Mouse (Mus musculus) liver, adult 2 months (tissue): ENCODE measurements around the gene Pcsk2. TPM values are rescaled to one million over a fixed set of nuclear protein-coding genes. Genes with fewer than 3 reads are reported as not detected.

ENCODE experiments used
- DNase-seq: peaks from one replicate; pipeline ENCODE4 v3.0.0-alpha.2; 2011; ENCODE audit warnings: low read depth, low spot score; ENCODE audit errors: extremely low read depth
- H3K27ac ChIP-seq: fragments of 200-500 bp; replicated peaks from 2 replicates; pipeline ENCODE4 v1.5.1; 2012; ENCODE audit warnings: low read depth, mild to moderate bottlenecking, control low read depth, inconsistent platforms, low read length; ENCODE audit not compliant: insufficient read depth
- H3K27me3 ChIP-seq: fragments of 200-500 bp; 2 replicates; pipeline ENCODE4 v1.6.1; 2012; ENCODE audit warnings: mild to moderate bottlenecking, moderate library complexity, low read length, inconsistent platforms; ENCODE audit not compliant: control insufficient read depth, insufficient read depth
- H3K36me3 ChIP-seq: fragments of 200-500 bp; 2 replicates; pipeline ENCODE4 v1.6.1; 2012; ENCODE audit warnings: low read length, inconsistent platforms; ENCODE audit not compliant: control insufficient read depth, insufficient read depth
- H3K4me1 ChIP-seq: fragments of 200-500 bp; 2 replicates; pipeline ENCODE4 v1.6.1; 2011; ENCODE audit warnings: low read length; ENCODE audit not compliant: control insufficient read depth, insufficient read depth
- H3K4me3 ChIP-seq: fragments of 200-500 bp; 2 replicates; pipeline ENCODE4 v1.5.1; 2011; ENCODE audit warnings: low read depth, mild to moderate bottlenecking, control low read depth, low read length, moderate library complexity; ENCODE audit not compliant: insufficient read depth
- H3K79me2 ChIP-seq: fragments of 200-500 bp; 2 replicates; pipeline ENCODE4 v1.6.1; 2012; ENCODE audit warnings: inconsistent platforms, mild to moderate bottlenecking, low read length, moderate library complexity; ENCODE audit not compliant: control insufficient read depth, insufficient read depth
- H3K9ac ChIP-seq: fragments of 200-500 bp; 2 replicates; pipeline ENCODE4 v1.6.1; 2012; ENCODE audit warnings: low read depth, mild to moderate bottlenecking, control low read depth, inconsistent platforms, low read length
- CTCF ChIP-seq: fragments of 200-500 bp; IDR thresholded peaks from 2 replicates; pipeline ENCODE4 v1.5.1; 2011; ENCODE audit warnings: low read depth, low read length, control low read depth
- POLR2A ChIP-seq: fragments of 200-500 bp; IDR thresholded peaks from 2 replicates; pipeline ENCODE4 v1.6.1; 2011; ENCODE audit warnings: low read length, control low read depth; ENCODE audit not compliant: insufficient read depth; ENCODE audit errors: extremely low read depth
- WGBS: fragments of 180-500 bp; shearing (Covaris S2); methylation state at CpG from one replicate; pipeline ENCODE4 v1.1.7; 2018; 5-methylcytosine and 5-hydroxymethylcytosine counted together
- polyA plus RNA-seq: library from polyadenylated mRNA; depleted of rRNA; stranded (reverse); fragments of >200 nt; gene quantifications from 2 replicates; pipeline ENCODE4 v1.2.3, GENCODE M21; 2012; rRNA removed
- total RNA-seq: library from RNA; depleted of rRNA; stranded (reverse); fragments of >200 nt; gene quantifications from 2 replicates; pipeline ENCODE4 v1.2.3, GENCODE M21; 2014; rRNA removed

Pcsk2 gene
- total RNA-seq (0.07 TPM in 1 of 2 replicates, not detected in the other), polyA plus RNA-seq (not detected in 2 replicates)

DNA sequence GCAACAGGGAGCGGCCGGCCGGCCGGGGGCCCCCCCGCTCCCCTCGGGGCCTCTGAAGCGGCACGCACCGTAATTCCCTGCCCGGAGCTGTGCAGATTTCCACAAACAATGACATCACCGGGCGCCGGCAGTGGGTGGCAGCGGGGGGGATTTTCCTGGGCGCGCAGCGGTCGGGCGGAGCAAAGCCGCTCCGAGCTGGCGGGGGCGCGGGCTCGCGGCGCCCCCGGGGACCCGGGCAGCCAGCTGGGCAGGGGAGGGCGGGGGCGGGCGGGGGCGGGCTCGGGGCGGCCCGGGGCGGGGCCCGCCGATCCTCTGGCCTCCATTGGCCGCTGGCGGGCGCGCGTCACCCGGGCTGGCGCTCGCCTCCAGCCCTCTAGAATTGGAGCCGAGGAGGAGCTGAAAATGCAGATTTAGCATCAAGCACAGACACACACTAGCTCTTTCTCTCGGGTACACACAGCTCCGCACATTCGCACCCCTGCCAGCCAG is at the start of gene Pcsk2:
Gene Pcsk2, plus strand, starts transcription at position 399 of the 489 bp plus-strand sequence.
- Histone ChIP-seq H3K36me3 (no peaks in the 10 kb centered on the region), H3K27me3 (peaks cover 7% of the 10 kb centered on the region; the same call in 1 of the 2 replicates), H3K4me1 (no peaks in the 10 kb centered on the region), H3K79me2 (no peaks in the 10 kb centered on the region), H3K4me3 (no peak within 1 kb of the TSS), H3K9ac (no peak within 1 kb of the TSS), H3K27ac (no peak within 1 kb of the TSS)
- 2% methylated on average over 46 of the region's 51 CpGs for WGBS
- TF ChIP-seq CTCF, result no peak
- no peak for TF ChIP-seq POLR2A
- DNase-seq, result no peak

DNA sequence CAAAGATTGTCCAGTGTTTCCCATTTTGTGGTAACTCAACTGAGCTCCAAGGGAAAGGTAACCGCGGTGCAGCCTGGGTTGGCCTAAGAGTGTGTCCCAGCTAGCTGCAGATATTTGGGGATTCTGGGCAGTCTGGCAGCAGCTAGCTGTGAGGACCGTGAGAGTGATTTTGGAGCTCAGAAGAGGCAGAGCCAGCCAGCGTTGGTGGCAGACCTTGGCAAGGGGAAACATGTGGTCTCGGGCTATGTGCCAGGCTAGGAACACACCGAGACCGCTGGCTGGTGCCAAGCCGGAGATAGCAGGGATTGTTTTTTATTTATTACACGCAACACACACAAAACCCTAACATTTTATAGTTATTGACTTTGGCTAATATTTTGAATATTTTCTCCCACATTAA is 45.1 kb upstream of the Pcsk2 start:
- H3K9ac ChIP-seq, result no peak overlapping the region
- H3K36me3 ChIP-seq, result no peaks in the 10 kb centered on the region
- WGBS, result 88% methylated on average over 9 of the region's 9 CpGs
- no peaks in the 10 kb centered on the region for H3K4me1 ChIP-seq
- H3K27me3 ChIP-seq, result no peaks in the 10 kb centered on the region
- TF ChIP-seq CTCF, result no peak
- TF ChIP-seq POLR2A, result no peak
- no peaks in the 10 kb centered on the region for H3K79me2 ChIP-seq
- no peak overlapping the region for H3K4me3 ChIP-seq
- H3K27ac ChIP-seq, result no peak overlapping the region
- no peak for DNase-seq

DNA sequence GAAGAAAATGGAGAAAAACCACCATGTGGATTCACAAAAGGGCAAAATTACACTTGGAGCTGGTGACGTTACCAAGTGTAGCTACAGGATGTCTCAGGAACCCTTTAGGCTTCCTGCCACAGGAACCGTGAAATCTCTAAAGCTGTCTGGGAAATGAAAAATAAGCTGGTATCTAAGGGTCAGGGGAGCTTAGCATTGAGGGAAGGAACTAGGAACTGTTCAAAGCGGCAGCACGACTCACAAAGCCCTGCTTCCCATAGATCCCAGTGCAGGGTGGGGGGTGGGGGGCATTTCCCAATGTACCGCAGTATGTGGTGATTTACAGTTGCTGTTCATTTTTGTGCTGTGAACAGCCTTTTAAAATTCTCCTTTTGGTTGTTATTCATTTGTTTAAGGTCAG is 44.2 kb upstream of the Pcsk2 start:
- Histone ChIP-seq H3K4me1 (no peaks in the 10 kb centered on the region), H3K27ac (no peak overlapping the region), H3K9ac (no peak overlapping the region), H3K4me3 (no peak overlapping the region), H3K36me3 (no peaks in the 10 kb centered on the region), H3K27me3 (no peaks in the 10 kb centered on the region), H3K79me2 (no peaks in the 10 kb centered on the region)
- TF ChIP-seq CTCF, result no peak
- TF ChIP-seq POLR2A, result no peak
- WGBS, result 64% methylated on average over 5 of the region's 5 CpGs
- DNase-seq, result no peak

DNA sequence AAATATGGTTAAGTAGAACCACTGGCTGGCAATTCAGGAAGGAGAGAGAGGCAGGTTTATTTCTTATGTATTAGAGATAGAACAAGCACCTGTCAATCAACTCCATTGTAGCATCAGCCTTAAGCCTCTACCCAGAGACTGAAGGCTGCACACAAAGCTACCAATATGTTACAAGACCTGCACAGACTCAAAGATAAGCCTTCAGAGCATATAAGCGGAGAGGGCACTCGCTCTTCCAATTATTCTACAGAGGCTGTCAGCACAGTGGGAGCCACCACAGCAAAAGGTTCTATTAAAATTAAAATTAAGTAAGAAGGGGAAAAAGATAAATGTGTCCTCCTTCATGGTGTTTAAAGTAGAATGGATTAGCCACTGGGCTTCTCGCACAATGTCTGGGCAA is 43.8 kb upstream of the Pcsk2 start:
- no peak overlapping the region for H3K27ac ChIP-seq
- 93% methylated on average over 3 of the region's 3 CpGs for WGBS
- no peak for DNase-seq
- no peak overlapping the region for H3K4me3 ChIP-seq
- H3K79me2 ChIP-seq, result no peaks in the 10 kb centered on the region
- H3K4me1 ChIP-seq, result no peaks in the 10 kb centered on the region
- no peak overlapping the region for H3K9ac ChIP-seq
- H3K27me3 ChIP-seq, result no peaks in the 10 kb centered on the region
- no peaks in the 10 kb centered on the region for H3K36me3 ChIP-seq
- no peak for TF ChIP-seq CTCF

DNA sequence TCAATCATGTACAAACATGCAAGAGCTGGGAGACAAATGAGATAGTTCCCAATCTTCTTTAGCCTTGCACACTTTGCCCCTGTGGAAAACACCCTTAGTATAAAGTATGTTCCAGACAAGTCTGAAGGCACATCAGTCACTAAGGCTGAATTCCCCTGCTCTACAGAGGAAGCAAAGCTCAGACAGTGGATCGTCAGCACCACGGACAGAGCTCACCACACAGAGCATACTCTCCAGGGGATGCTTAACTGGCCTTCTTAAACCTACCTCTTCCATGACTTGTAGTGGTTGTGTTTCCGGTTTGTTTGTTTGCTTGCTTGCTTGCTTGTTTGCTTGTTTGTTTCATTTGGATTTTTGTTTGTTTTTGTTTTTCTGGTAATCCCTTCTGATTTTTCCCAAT is 9.5 kb upstream of the Pcsk2 start:
- H3K27ac ChIP-seq, result no peak overlapping the region
- H3K4me1 ChIP-seq, result no peaks in the 10 kb centered on the region
- WGBS, result 7% methylated on average over 3 of the region's 3 CpGs
- no peaks in the 10 kb centered on the region for H3K27me3 ChIP-seq
- TF ChIP-seq CTCF (no peak), POLR2A (no peak)
- no peaks in the 10 kb centered on the region for H3K79me2 ChIP-seq
- H3K9ac ChIP-seq, result no peak overlapping the region
- no peaks in the 10 kb centered on the region for H3K36me3 ChIP-seq
- no peak for DNase-seq
- no peak overlapping the region for H3K4me3 ChIP-seq

DNA sequence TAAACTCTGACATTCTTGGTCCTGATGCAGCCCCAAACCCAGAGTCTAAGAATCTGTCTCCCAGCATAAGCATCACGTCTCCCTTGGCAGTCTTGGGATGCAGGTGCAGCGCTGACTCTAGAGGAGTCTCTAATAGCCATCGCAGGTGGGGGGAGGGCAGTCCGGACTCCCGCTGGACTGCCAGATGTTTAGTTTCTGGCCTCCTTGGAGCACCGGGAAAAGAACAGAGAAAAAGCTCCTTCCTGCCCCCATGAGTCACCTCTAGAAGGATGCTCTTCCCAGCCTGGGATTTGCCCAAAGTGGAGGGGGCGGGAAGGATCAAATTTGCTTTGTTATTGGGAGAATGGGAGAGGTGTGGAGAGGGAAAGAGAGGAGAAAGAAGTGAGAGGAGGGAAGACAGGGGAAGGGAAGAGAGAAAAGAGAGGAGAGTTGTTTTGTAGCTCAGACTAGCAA is 631 bp upstream of the Pcsk2 start:
- Histone ChIP-seq H3K4me1 (no peaks in the 10 kb centered on the region), H3K4me3 (no peak overlapping the region), H3K27ac (no peak overlapping the region), H3K27me3 (peaks cover 7% of the 10 kb centered on the region; the same call in 1 of the 2 replicates), H3K9ac (no peak overlapping the region), H3K36me3 (no peaks in the 10 kb centered on the region), H3K79me2 (no peaks in the 10 kb centered on the region)
- TF ChIP-seq POLR2A, result no peak
- no peak for TF ChIP-seq CTCF
- no peak for DNase-seq
- 3% methylated on average over 7 of the region's 7 CpGs for WGBS
